Mouse (Mus musculus) layer of hippocampus, postnatal 10 days (tissue): ENCODE results near the gene Olfr1326-ps1. TPM values are rescaled to one million over a fixed set of nuclear protein-coding genes. Genes with fewer than 3 reads are reported as not detected.

ENCODE experiments used
- DNase-seq, 2 experiments: peaks; one replicate each; pipeline ENCODE4 v3.0.0; 2021; ENCODE audit warnings: low spot score in 2 of 2
- long read RNA-seq: library from polyadenylated mRNA; stranded (forward); transcript quantifications from one replicate; pipeline ENCODE4 v2.0.0, GENCODE M21; 2023
- total RNA-seq, 2 experiments: library from RNA; stranded (reverse); gene quantifications; 2 replicates each; pipeline ENCODE4 v1.2.3; 2021

Olfr1326-ps1 gene
- total RNA-seq = not detected
- long read RNA-seq = 0 reads

DNA sequence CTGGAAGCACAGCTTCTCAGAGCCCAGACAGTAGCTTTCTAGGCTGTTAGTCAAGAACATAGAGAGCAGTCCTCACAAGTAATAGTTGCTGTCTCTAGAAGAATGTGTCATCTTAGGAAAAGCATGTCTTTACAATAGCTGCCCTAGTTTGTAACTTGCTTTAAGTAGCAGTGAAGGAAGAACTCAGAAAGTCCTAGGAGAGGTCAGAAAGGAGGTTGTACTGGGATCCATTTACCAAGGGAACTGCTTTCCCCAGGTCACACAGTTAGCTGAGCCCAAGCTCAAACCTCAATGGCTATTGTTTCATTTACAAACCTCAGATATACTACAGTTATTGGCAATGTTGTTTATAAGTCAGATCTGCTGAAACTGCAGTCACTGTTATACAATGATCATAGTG lies at the start of gene Olfr1326-ps1:
Gene Olfr1326-ps1, minus strand, starts transcription at position 101 of the 400 bp plus-strand sequence.
- DNase-seq = no peak

DNA sequence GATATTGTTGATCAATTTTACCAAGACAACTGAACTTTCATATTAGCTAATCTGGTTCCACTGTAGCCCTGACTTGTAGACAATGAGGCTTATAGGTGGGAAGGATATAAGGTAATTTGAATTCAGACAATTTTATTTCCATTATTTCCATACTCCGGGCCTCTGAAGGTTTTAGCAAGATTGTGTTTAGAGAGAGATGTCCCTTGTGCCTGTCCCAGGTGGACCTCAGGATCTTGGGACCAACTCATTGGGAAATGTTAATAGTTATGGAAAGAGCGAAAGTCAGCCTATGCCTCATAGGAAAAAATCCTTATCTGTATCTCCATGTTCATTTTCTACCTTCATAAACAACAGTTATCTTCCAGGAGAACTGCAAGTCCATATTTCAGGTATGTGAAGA lies 17.7 kb upstream of the Olfr1326-ps1 start, which contains the start of gene Olfr1325:
Gene Olfr1325, plus strand, starts transcription at position 301 of the 400 bp plus-strand sequence.
- no peak for DNase-seq

Other genes starting within 250 kb of the Olfr1326-ps1 start
- gene Plxna3, start 245.8 kb downstream of the Olfr1326-ps1 start, total RNA-seq = 10 to 100 TPM; 79.2 to 80.1 TPM
- gene Lage3, start 221.3 kb downstream of the Olfr1326-ps1 start, total RNA-seq = 10 to 100 TPM; 32.2 to 37.2 TPM
- 10 to 100 TPM; 51.9 to 54.7 TPM for gene Ubl4a, start 201.7 kb downstream of the Olfr1326-ps1 start, total RNA-seq
- gene Slc10a3, start 201.5 kb downstream of the Olfr1326-ps1 start, total RNA-seq = 1 to 10 TPM; 2.3 to 2.5 TPM
- gene Fam3a, start 181.6 kb downstream of the Olfr1326-ps1 start, total RNA-seq = 10 to 100 TPM; 17.0 to 23.0 TPM
- gene Ikbkg, start 181.6 kb downstream of the Olfr1326-ps1 start, total RNA-seq = 10 to 100 TPM; 45.4 to 51.6 TPM
- gene G6pdx, start 145.7 kb downstream of the Olfr1326-ps1 start, total RNA-seq = 10 to 100 TPM; 35.3 to 36.3 TPM
- not detected for gene Gm6880, start 93.5 kb downstream of the Olfr1326-ps1 start, total RNA-seq
- not detected for gene Olfr1325, start 17.8 kb upstream of the Olfr1326-ps1 start, total RNA-seq
- 1 to 10 TPM; 1.0 to 1.2 TPM for gene Gm5640, start 70.7 kb upstream of the Olfr1326-ps1 start, total RNA-seq
- not detected for gene Gm6890, start 166.0 kb upstream of the Olfr1326-ps1 start, total RNA-seq